Mouse (Mus musculus): Measurements from ENCODE around the gene Napepld. TPM values are rescaled to one million over a fixed set of nuclear protein-coding genes. Genes with fewer than 3 reads are reported as not detected.

Napepld gene
- polyA plus RNA-seq, 1 experiment from 2014 or later = 2.3 TPM

- Histone ChIP-seq H3K9ac (no peak overlapping the region), H3K27ac (no peak overlapping the region), H3K4me1 (replicated peaks; ENCODE audit: control insufficient read depth, insufficient read depth, low read length) (peaks cover 21% of the 10 kb centered on the region), H3K36me3 (replicated peaks; ENCODE audit: control insufficient read depth, insufficient read depth) (peaks cover 22% of the 10 kb centered on the region), H3K4me3 (replicated peaks; ENCODE audit: low read length) (no peak overlapping the region), H3K9me3 (ENCODE audit: control insufficient read depth, low read length) (no peaks in the 10 kb centered on the region), H3K4me2 (replicated peaks) (peak overlapping the region; percentile 14; the same call in 1 of the 2 replicates), H3K27me3 (ENCODE audit: control insufficient read depth, insufficient read depth, low read length) (no peaks in the 10 kb centered on the region)
- ATAC-seq (ENCODE audit: low FRiP score) (no peak), DNase-seq (ENCODE audit: low spot score) (peak; percentile 62)
- WGBS = 29% methylated on average over 10 of the region's 10 CpGs
These were observed 34.4 kb upstream of the Napepld start for GRCm38 (mm10) chr5:21735584-21735983.

- Histone ChIP-seq H3K9me3 (ENCODE audit: control insufficient read depth, low read length) (no peaks in the 10 kb centered on the region), H3K4me2 (replicated peaks) (peak overlapping the region; percentile 14; the same call in 1 of the 2 replicates), H3K36me3 (replicated peaks; ENCODE audit: control insufficient read depth, insufficient read depth) (peaks cover 17% of the 10 kb centered on the region), H3K27ac (no peak overlapping the region), H3K9ac (no peak overlapping the region), H3K27me3 (ENCODE audit: control insufficient read depth, insufficient read depth, low read length) (no peaks in the 10 kb centered on the region), H3K4me1 (replicated peaks; ENCODE audit: control insufficient read depth, insufficient read depth, low read length) (peaks cover 21% of the 10 kb centered on the region), H3K4me3 (replicated peaks; ENCODE audit: low read length) (no peak overlapping the region)
- DNase-seq (ENCODE audit: low spot score) = no peak
- 81% methylated on average over 20 of the region's 20 CpGs for WGBS
- ATAC-seq (ENCODE audit: low FRiP score) = no peak
These were observed 33.9 kb upstream of the Napepld start for GRCm38 (mm10) chr5:21735100-21735499.

- peaks cover 18% of the 10 kb centered on the region for H3K4me1 ChIP-seq (replicated peaks; ENCODE audit: control insufficient read depth, insufficient read depth, low read length)
- H3K27ac ChIP-seq = peak overlapping the region; percentile 80
- H3K9me3 ChIP-seq (ENCODE audit: control insufficient read depth, low read length) = no peaks in the 10 kb centered on the region
- peak overlapping the region; percentile 40 for H3K9ac ChIP-seq
- no peaks in the 10 kb centered on the region for H3K36me3 ChIP-seq (replicated peaks; ENCODE audit: control insufficient read depth, insufficient read depth)
- ATAC-seq (ENCODE audit: low FRiP score) (peak; percentile 89), DNase-seq (ENCODE audit: low spot score) (peak; percentile 69)
- no peaks in the 10 kb centered on the region for H3K27me3 ChIP-seq (ENCODE audit: control insufficient read depth, insufficient read depth, low read length)
- 4% methylated on average over 8 of the region's 8 CpGs for whole genome bisulfite sequencing
- no peak overlapping the region for H3K4me3 ChIP-seq (replicated peaks; ENCODE audit: low read length)
- peak overlapping the region; percentile 23; the same call in 1 of the 2 replicates for H3K4me2 ChIP-seq (replicated peaks)
These were observed 31.7 kb upstream of the Napepld start for GRCm38 (mm10) chr5:21732930-21733329.

- Histone ChIP-seq H3K27me3 (ENCODE audit: control insufficient read depth, insufficient read depth, low read length) (no peaks in the 10 kb centered on the region), H3K4me2 (replicated peaks) (peak overlapping the region; percentile 23; the same call in 1 of the 2 replicates), H3K9ac (peak overlapping the region; percentile 40; the same call in 1 of the 2 replicates), H3K27ac (peak overlapping the region; percentile 80), H3K4me3 (replicated peaks; ENCODE audit: low read length) (no peak overlapping the region), H3K36me3 (replicated peaks; ENCODE audit: control insufficient read depth, insufficient read depth) (no peaks in the 10 kb centered on the region), H3K4me1 (replicated peaks; ENCODE audit: control insufficient read depth, insufficient read depth, low read length) (peaks cover 15% of the 10 kb centered on the region), H3K9me3 (ENCODE audit: control insufficient read depth, low read length) (no peaks in the 10 kb centered on the region)
- ATAC-seq (ENCODE audit: low FRiP score) = peak; percentile 31; the same call in 1 of the 2 replicates
- no peak for DNase-seq (ENCODE audit: low spot score)
- 19% methylated on average over 3 of the region's 3 CpGs for WGBS
These were observed 31.1 kb upstream of the Napepld start for GRCm38 (mm10) chr5:21732177-21732911.

- H3K27ac ChIP-seq = no peak overlapping the region
These were observed 27.9 kb upstream of the Napepld start for GRCm38 (mm10) chr5:21729107-21729506.

GRCm38 (mm10) chr5:21724872-21725271 is 23.7 kb upstream of the Napepld start:
- no peaks in the 10 kb centered on the region for H3K36me3 ChIP-seq (replicated peaks; ENCODE audit: control insufficient read depth, insufficient read depth)
- no peak overlapping the region for H3K9ac ChIP-seq
- DNase-seq (ENCODE audit: low spot score) (no peak), ATAC-seq (ENCODE audit: low FRiP score) (peak; percentile 55; the same call in 1 of the 2 replicates)
- 0 out of 2 replicates have a peak, but pooled peaks cover 7% of the 10 kb centered on the region for H3K4me1 ChIP-seq (replicated peaks; ENCODE audit: control insufficient read depth, insufficient read depth, low read length)
- peak overlapping the region; percentile 57 for H3K27ac ChIP-seq
- 28% methylated on average over 7 of the region's 7 CpGs for WGBS
- no peaks in the 10 kb centered on the region for H3K9me3 ChIP-seq (ENCODE audit: control insufficient read depth, low read length)
- H3K27me3 ChIP-seq (ENCODE audit: control insufficient read depth, insufficient read depth, low read length) = no peaks in the 10 kb centered on the region
- no peak overlapping the region for H3K4me2 ChIP-seq (replicated peaks)
- no peak overlapping the region for H3K4me3 ChIP-seq (replicated peaks; ENCODE audit: low read length)

More at GRCm38 (mm10) chr5:21729107-21729506, 27.9 kb upstream of the Napepld start:
- no peak overlapping the region for H3K4me3 ChIP-seq (replicated peaks; ENCODE audit: low read length)
- H3K4me2 ChIP-seq (replicated peaks) = no peak overlapping the region
- no peak overlapping the region for H3K9ac ChIP-seq
- no peaks in the 10 kb centered on the region for H3K9me3 ChIP-seq (ENCODE audit: control insufficient read depth, low read length)
- WGBS = 86% methylated on average over 5 of the region's 5 CpGs
- H3K4me1 ChIP-seq (replicated peaks; ENCODE audit: control insufficient read depth, insufficient read depth, low read length) = peaks cover 21% of the 10 kb centered on the region
- no peak for DNase-seq (ENCODE audit: low spot score)
- no peak for ATAC-seq (ENCODE audit: low FRiP score)
- no peaks in the 10 kb centered on the region for H3K36me3 ChIP-seq (replicated peaks; ENCODE audit: control insufficient read depth, insufficient read depth)
- H3K27me3 ChIP-seq (ENCODE audit: control insufficient read depth, insufficient read depth, low read length) = no peaks in the 10 kb centered on the region

GRCm38 (mm10) chr5:21724427-21724826 is 23.2 kb upstream of the Napepld start:
- no peaks in the 10 kb centered on the region for H3K9me3 ChIP-seq (ENCODE audit: control insufficient read depth, low read length)
- WGBS = 33% methylated on average over 1 of the region's 1 CpGs
- no peaks in the 10 kb centered on the region for H3K27me3 ChIP-seq (ENCODE audit: control insufficient read depth, insufficient read depth, low read length)
- H3K36me3 ChIP-seq (replicated peaks; ENCODE audit: control insufficient read depth, insufficient read depth) = no peaks in the 10 kb centered on the region
- H3K4me1 ChIP-seq (replicated peaks; ENCODE audit: control insufficient read depth, insufficient read depth, low read length) = 0 out of 2 replicates have a peak, but pooled peaks cover 7% of the 10 kb centered on the region
- no peak for DNase-seq (ENCODE audit: low spot score)
- H3K27ac ChIP-seq = peak overlapping the region; percentile 57
- no peak overlapping the region for H3K4me2 ChIP-seq (replicated peaks)
- H3K4me3 ChIP-seq (replicated peaks; ENCODE audit: low read length) = no peak overlapping the region
- ATAC-seq (ENCODE audit: low FRiP score) = no peak
- no peak overlapping the region for H3K9ac ChIP-seq

GRCm38 (mm10) chr5:21719209-21719608 is 18.0 kb upstream of the Napepld start:
- H3K27me3 ChIP-seq (ENCODE audit: control insufficient read depth, insufficient read depth, low read length) = no peaks in the 10 kb centered on the region
- no peaks in the 10 kb centered on the region for H3K36me3 ChIP-seq (replicated peaks; ENCODE audit: control insufficient read depth, insufficient read depth)
- 89% methylated on average over 2 of the region's 2 CpGs for WGBS
- no peak overlapping the region for H3K4me3 ChIP-seq (replicated peaks; ENCODE audit: low read length)
- H3K4me1 ChIP-seq (replicated peaks; ENCODE audit: control insufficient read depth, insufficient read depth, low read length) = 0 out of 2 replicates have a peak, but pooled peaks cover under 1% of the 10 kb centered on the region
- no peak overlapping the region for H3K27ac ChIP-seq
- no peak for DNase-seq (ENCODE audit: low spot score)
- no peaks in the 10 kb centered on the region for H3K9me3 ChIP-seq (ENCODE audit: control insufficient read depth, low read length)
- H3K9ac ChIP-seq = no peak overlapping the region
- ATAC-seq (ENCODE audit: low FRiP score) = no peak
- H3K4me2 ChIP-seq (replicated peaks) = no peak overlapping the region

GRCm38 (mm10) chr5:21718546-21718945 is 17.4 kb upstream of the Napepld start:
- no peak for ATAC-seq (ENCODE audit: low FRiP score)
- H3K9me3 ChIP-seq (ENCODE audit: control insufficient read depth, low read length) = no peaks in the 10 kb centered on the region
- no peak overlapping the region for H3K4me3 ChIP-seq (replicated peaks; ENCODE audit: low read length)
- H3K4me1 ChIP-seq (replicated peaks; ENCODE audit: control insufficient read depth, insufficient read depth, low read length) = no peaks in the 10 kb centered on the region
- H3K4me2 ChIP-seq (replicated peaks) = no peak overlapping the region
- 77% methylated on average over 5 of the region's 5 CpGs for WGBS
- no peaks in the 10 kb centered on the region for H3K27me3 ChIP-seq (ENCODE audit: control insufficient read depth, insufficient read depth, low read length)
- no peaks in the 10 kb centered on the region for H3K36me3 ChIP-seq (replicated peaks; ENCODE audit: control insufficient read depth, insufficient read depth)
- DNase-seq (ENCODE audit: low spot score) = no peak
- no peak overlapping the region for H3K27ac ChIP-seq
- H3K9ac ChIP-seq = no peak overlapping the region
